Mouse (Mus musculus) left cerebral cortex, adult 2 months (tissue): ENCODE results near the gene Clec4b1. TPM values are rescaled to one million over a fixed set of nuclear protein-coding genes. Genes with fewer than 3 reads are reported as not detected.
"Not testable (repeated sequence)": the region's sequence is repeated elsewhere in the genome, so short reads cannot be mapped to it uniquely, and the experiment has no call there.

Experiments
- DNase-seq, 2 experiments: peaks; one replicate each; pipeline ENCODE4 v3.0.0; 2021 to 2022; ENCODE audit warnings: low spot score in 2 of 2, mixed read lengths in 1 of 2; ENCODE audit errors: extremely low spot score in 1 of 2
- H3K27ac ChIP-seq: fragments of 200-600 bp; 2 replicates; pipeline ENCODE4 v1.8.1; 2022
- H3K4me3 ChIP-seq: fragments of 200-600 bp; 2 replicates; pipeline ENCODE4 v1.8.1; 2022
- CTCF ChIP-seq: fragments of 200-600 bp; IDR thresholded peaks from 2 replicates; pipeline ENCODE4 v1.8.1; 2022; ENCODE audit warnings: antibody characterized with exemption, mild to moderate bottlenecking, moderate library complexity
- intact Hi-C: fragments of 180-260 bp; cut with DNase I; formaldehyde crosslinking; loops from one replicate; pipeline ENCODE4 v1.15.1; 2025
- long read RNA-seq, 2 experiments: library from polyadenylated mRNA; stranded (forward); transcript quantifications; one replicate each; pipeline ENCODE4 v2.0.0; 2021; ENCODE audit warnings: borderline mapping rate in 2 of 2
- total RNA-seq, 2 experiments: library from RNA; stranded (reverse); gene quantifications; 2 replicates each; pipeline ENCODE4 v1.2.3; 2021

Clec4b1 gene
- not detected for total RNA-seq
- long read RNA-seq, experiment 1 = 0 reads
- long read RNA-seq, experiment 2 = 0 reads

DNA sequence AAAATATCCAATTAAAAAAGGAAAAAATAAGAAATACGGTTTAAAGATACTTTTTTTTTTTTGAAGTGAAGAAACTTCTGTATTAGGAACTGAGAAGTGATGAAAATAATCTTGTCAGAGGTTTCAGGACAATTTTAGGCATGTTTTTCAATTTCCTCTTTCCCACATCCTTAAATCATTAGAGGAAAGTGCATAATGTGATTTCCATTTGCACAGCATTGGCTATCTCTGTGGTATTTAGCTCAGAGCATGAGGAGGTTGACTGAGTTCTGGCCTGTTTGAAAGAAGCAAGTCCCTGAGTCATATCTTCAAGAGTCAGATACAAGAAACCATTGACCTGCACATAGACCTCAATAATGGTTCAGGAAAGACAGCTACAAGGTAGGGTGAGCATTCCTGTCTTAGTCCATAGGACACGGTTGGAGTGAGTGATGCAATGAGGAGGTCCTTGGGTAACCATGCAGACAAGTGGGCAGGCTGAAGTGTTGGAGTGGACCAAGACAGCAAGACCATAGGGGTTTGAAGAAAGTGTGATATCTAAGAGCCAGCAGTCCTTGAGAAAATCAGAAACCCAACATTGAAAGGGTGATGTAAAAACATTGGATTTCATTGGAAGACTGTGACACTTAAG, at the start of gene Clec4b1:
Clec4b1 (plus strand) TSS at position 221 of the 631 bp plus-strand sequence.
- Histone ChIP-seq H3K27ac (no peak within 1 kb of the TSS), H3K4me3 (no peak within 1 kb of the TSS)
- TF ChIP-seq CTCF = no peak
- no peak for DNase-seq
- intact Hi-C loops = no loop called here

GRCm38 (mm10) chr6:123004696-123005095, 45.1 kb upstream of the Clec4b1 start:
- intact Hi-C loops = not testable (repeated sequence)

DNA sequence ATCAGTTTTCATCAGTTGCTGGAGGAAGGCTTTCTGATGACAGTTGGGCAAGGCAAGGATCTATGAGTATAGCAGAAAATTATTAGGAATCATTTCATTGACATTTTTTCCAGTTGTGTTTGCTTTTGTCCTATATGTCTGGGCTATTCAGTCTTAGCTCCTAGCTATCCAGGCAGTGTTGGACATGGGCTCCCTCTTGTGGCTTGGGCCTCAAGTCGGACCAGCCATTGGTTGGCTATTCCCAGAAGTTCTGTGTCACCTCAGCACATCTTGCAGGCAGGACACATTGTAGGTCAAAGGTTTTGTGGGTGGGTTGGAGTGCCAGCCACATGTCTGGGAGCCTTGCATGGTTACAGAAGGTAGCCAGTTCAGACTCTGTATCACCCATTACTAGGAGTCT, 44.2 kb upstream of the Clec4b1 start:
- no peak for DNase-seq
- Histone ChIP-seq H3K27ac (no peak overlapping the region), H3K4me3 (no peak overlapping the region)
- TF ChIP-seq CTCF = peak; percentile 33
- intact Hi-C loops = no loop called here

More at GRCm38 (mm10) chr6:123004696-123005095, 45.1 kb upstream of the Clec4b1 start:
- not testable (repeated sequence) for DNase-seq, H3K27ac ChIP-seq, H3K4me3 ChIP-seq

DNA sequence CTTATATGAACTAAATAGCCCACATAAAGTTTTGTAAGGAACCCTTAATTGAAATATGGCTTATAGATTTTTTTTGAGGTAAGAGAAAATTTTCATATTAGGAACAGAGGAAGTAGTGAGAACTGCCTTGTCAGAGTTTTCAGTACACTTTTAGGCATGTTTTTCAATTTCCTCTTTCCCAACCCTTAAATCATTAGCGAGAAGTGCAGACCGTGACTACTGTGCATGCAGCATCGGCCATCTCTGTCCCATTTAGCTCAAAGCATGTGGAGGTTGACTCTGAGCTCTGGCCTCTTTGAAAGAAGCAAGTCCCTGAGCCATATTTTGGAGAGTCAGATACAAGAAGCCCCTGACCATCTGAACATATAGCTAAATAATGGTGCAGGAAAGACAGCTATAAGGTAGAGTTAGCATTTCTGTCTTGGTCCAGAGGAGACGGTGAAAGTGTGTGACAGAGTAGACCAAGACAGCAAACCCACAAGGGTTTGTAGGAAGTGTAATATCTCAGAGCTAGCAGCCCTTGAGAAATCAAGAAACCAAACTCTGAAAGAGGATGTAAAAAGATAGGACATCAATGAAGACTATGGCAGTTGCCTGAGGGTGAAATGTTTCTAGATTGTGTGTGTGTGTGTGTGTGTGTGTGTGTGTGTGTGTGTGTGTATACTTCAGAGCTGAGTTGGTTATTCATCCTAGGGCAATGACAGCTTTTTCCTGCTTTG, 45.5 kb downstream of the Clec4b1 start:
- DNase-seq = no peak
- TF ChIP-seq CTCF = no peak
- H3K27ac ChIP-seq = no peak overlapping the region
- no peak overlapping the region for H3K4me3 ChIP-seq
- intact Hi-C loops = no loop called here

- intact Hi-C loops, DNase-seq, H3K27ac ChIP-seq, H3K4me3 ChIP-seq: not testable (repeated sequence)
These were observed 56.4 kb downstream of the Clec4b1 start, which contains the start of gene Clec4a2 for GRCm38 (mm10) chr6:123106128-123106527. Clec4a2 (plus strand) TSS chr6:123106428.

Other genes with a start within 250 kb of the Clec4b1 start
- 100 to 1,000 TPM; 111 to 128 TPM for gene Slc2a3, start 248.3 kb upstream of the Clec4b1 start, total RNA-seq
- gene Foxj2, start 230.0 kb upstream of the Clec4b1 start, total RNA-seq = 10 to 100 TPM; 28.4 to 29.2 TPM
- under 1 TPM; 0.47 to 0.75 TPM for gene C3ar1, start 193.8 kb upstream of the Clec4b1 start, total RNA-seq
- 100 to 1,000 TPM; 171 to 192 TPM for gene Necap1, start 175.5 kb upstream of the Clec4b1 start, total RNA-seq
- under 1 TPM; 0.58 to 0.86 TPM for gene Clec4a1, start 128.1 kb upstream of the Clec4b1 start, total RNA-seq
- 1 to 10 TPM; 1.5 to 2.0 TPM for gene Clec4a3, start 97.4 kb upstream of the Clec4b1 start, total RNA-seq
- not detected for gene Clec4a4, start 59.6 kb upstream of the Clec4b1 start, total RNA-seq
- gene Clec4a2, start 56.5 kb downstream of the Clec4b1 start, total RNA-seq = 1 to 10 TPM; 2.1 to 2.6 TPM
- not detected for gene Clec4b2, start 122.9 kb downstream of the Clec4b1 start, total RNA-seq
- gene Clec4n, start 179.9 kb downstream of the Clec4b1 start, total RNA-seq = not detected
- gene Clec4d, start 212.1 kb downstream of the Clec4b1 start, total RNA-seq = not detected
- gene Clec4e, start 239.9 kb downstream of the Clec4b1 start, total RNA-seq = not detected